Mouse (Mus musculus) testis, adult 2 months (tissue): Measurements from ENCODE around the gene Alkbh1.

Source experiments
- CTCF ChIP-seq: fragments of 200-500 bp; IDR thresholded peaks from 2 replicates; pipeline ENCODE4 v1.5.1; 2012; ENCODE audit warnings: low read depth, mild to moderate bottlenecking, inconsistent platforms, low read length, moderate library complexity; ENCODE audit not compliant: control insufficient read depth, insufficient read depth, insufficient replicate concordance
- POLR2A ChIP-seq: fragments of 200-500 bp; IDR thresholded peaks from 2 replicates; pipeline ENCODE4 v1.6.1; 2012; ENCODE audit warnings: low read depth, mild to moderate bottlenecking, inconsistent platforms, low read length, moderate library complexity; ENCODE audit not compliant: control insufficient read depth

- TF ChIP-seq POLR2A = no peak
- no peak for TF ChIP-seq CTCF
Measured at GRCm38 (mm10) chr12:87387171-87388121, 56.4 kb downstream of the Alkbh1 start.
